Mouse (Mus musculus): ENCODE measurements around the gene Rrn3.
A peak's percentile ranks its signal among the peaks of the same experiment; 100 is the strongest.
"Not testable (repeated sequence)": the region's sequence is repeated elsewhere in the genome, so short reads cannot be mapped to it uniquely, and the experiment has no call there.

Gene Rrn3

DNA sequence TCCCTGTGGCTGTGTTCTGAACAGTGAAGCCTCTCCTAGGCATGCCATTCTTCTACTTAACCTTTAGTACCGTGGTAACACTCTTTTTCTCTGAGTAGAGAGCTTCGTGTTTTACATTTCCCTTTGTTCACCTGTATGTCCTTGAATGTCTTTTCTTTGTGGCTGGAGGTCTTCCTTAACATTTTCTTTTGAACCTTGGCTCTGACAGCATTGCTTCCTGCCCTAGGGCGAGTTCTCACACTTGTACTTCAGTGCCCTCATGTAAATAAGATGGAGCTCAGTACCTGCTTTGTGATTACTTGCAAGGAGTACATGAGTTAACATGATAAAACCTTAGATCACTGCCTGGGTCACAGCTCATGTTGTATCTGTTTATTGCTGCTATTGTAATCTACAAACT is 5.4 kb downstream of the Rrn3 start:
- DNase-seq (ENCODE audit: low spot score in 2 of 2): no peak

DNA sequence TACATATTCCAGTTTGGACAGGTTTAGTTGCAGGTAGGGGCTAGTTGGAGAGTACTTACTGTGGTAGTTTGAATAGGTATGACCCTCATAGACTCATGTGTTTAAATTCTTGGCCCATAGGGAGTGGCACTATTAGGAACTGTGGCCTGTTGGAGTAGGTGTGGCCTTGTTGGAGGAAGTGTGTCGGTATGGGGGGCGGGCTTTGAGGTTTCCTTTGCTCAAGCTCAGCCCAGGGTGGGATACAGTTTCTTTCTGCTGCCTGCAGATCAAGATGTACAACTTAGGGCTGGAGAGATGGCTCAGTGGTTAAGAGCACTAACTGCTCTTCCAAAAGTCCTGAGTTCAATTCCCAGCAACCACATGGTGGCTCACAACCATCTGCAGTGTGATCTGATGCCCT is 12.9 kb downstream of the Rrn3 start:
- DNase-seq (ENCODE audit: low spot score in 2 of 2): not testable (repeated sequence)

- DNase-seq (ENCODE audit: low spot score in 2 of 2): no peak
These were observed 16.3 kb downstream of the Rrn3 start for GRCm38 (mm10) chr16:13796746-13797175.

DNA sequence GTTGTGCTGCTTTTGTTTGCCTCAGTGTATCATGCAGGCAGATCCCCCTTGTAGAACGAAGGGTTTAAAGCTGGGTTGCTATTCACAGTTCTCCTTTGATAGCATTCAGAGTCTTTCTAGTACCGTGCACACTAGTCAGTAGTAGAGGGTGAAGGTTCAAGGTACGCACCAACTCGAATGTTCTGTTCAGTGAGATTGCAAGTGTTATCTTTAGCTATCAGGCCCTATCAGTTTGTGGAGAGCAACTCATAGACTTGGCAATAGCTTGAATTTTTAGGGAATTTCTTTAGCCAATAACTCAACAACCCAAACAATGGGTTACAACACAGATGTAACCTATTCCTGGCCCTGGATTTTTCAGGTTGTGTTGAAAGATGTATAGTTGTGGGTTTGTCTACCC is 20.7 kb downstream of the Rrn3 start:
- no peak for DNase-seq (ENCODE audit: low spot score in 2 of 2)

DNA sequence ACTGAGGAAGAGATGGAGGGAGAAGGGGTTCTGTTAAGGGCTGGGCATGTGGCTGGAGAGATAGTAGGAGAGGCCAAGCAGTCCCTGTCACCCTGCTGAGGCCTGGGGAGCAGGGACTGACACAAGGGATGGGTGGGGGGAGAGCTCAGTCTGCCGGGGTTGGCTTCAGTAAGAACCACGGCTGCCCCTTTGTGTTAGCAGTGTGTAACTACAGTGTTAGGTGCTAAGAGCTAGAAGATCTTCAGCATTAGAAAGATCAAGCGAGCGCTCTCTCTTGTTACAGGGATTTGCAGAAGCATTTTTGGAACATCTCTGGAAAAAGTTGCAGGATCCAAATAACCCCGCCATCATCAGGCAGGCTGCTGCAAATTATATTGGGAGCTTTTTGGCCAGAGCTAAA is 24.2 kb downstream of the Rrn3 start:
- DNase-seq (ENCODE audit: low spot score in 2 of 2): no peak

DNA sequence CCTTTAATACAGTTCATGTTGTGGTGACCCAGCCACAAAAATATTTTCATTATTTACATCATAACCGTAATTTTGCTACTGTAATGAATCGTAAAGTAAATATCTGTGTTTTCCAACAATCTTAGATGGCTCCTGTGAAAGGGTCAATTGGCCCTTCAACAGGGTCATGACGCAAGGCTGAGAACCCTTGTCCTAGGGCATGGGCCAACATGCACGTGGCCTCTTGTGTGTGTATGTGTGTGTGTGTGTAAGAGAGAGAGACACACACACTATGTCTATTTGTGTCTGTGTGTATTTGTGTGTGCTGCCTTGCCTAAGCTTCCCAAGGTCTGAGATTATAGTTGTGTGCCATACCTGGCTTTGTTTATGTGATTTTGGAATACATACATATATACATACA is 27.1 kb downstream of the Rrn3 start:
- DNase-seq (ENCODE audit: low spot score in 2 of 2): no peak

DNA sequence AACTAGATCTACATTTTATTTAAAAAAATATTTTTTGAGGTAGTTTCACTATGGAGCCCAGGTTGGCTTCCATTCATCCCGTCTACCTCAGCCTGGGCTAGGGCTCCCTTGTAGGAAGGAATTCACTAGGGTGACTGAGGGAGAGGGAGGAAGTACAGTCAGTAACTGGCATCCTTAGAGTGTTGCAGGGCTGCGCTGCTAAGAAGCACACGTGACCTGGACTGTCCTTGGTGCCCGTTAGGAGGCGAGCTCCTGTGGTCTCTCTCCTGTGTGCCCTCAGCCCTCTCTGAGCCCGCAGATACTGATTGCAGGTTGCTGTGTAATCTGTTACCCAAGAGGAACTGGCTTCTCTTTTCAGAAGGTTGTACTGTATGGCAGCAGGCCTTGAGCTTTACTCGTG is 27.9 kb downstream of the Rrn3 start:
- no peak for DNase-seq (ENCODE audit: low spot score in 2 of 2)

DNA sequence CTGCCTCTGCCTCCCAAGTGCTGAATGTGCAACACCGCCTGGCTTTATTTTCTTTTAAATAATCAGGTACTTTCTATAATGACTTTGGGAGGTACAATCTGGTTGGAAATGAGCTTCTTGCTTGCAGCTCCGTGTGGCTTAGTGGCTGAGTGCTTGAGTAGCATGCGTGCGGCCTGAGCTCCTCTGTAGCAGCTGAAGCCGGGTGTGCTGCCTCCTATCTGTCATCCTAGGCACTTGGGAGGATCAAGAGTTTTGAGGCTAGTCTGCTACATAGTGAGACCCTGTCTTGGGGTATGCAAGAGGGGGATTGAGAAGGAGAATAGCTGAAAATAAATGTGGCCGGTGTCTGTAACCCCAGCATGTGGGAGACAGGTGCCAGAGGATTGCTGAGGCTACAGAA is 31.6 kb downstream of the Rrn3 start:
- DNase-seq (ENCODE audit: low spot score in 2 of 2): no peak

GRCm38 (mm10) chr16:13813200-13813599 is 32.7 kb downstream of the Rrn3 start:
- DNase-seq (ENCODE audit: low spot score in 2 of 2): no peak

- DNase-seq (ENCODE audit: low spot score in 2 of 2): peak; percentile 87 to 89
These were observed 38.3 kb downstream of the Rrn3 start, which contains the start of gene Ntan1 for GRCm38 (mm10) chr16:13818560-13819393. Ntan1 (plus strand) TSS chr16:13818845.

- no peak for DNase-seq (ENCODE audit: low spot score in 2 of 2)
These were observed 38.9 kb downstream of the Rrn3 start for GRCm38 (mm10) chr16:13819394-13819743.

DNA sequence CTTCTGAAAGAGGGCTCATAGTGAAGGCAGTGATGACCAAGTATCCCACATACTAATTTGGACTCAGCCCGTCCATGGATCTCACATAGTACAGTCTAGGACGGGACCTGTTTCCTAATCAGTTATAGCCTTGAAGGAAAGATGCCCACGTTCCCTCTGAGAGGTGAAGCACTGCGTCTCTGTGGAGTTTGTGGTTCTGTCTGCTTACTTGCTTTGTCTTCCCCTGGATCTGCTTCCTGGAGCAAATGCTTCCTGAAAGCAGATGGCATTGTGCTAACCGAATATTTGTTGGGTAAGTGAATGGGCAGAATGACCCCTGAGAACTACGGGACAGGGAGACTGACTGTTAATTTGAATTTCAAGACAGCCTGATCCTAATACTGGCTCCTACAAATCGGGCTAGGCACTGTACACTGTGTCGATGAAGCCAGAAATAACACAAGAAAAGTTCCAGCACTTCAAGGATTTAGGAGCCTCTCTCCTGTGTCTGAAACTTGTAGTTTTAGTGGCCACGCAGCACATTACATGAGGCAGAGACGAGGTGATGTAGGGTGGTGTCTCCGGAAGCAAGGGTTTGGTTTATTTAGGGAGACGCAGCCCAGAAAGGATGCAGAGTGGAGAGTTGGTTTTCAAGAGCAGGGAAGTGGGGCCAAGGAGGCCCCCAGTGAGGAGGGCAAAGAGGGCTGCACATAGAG is 39.4 kb downstream of the Rrn3 start:
- DNase-seq (ENCODE audit: low spot score in 2 of 2): peak in 1 of 2 experiments; percentile 4

DNA sequence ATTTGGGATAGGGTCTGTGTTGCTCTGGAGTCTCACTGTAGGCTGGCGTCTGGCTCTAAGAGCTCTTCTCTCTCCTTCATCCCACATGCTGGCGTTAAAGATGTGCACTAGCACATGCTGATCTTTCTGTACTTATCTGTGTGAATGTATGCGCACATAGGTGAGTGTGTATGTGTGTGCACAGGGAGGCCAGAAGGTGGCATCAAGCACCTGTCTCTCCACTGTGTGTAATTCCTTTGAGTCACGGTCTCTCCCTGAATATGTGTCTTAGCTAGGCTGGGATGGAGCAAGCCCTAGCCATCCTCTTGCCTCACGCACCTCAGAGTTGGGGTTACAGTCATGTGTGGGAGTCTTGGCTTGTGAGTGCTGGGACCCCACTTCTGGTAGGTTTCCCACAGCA is 40.3 kb downstream of the Rrn3 start:
- no peak for DNase-seq (ENCODE audit: low spot score in 2 of 2)

- DNase-seq (ENCODE audit: low spot score in 2 of 2): no peak
These were observed 45.4 kb downstream of the Rrn3 start for GRCm38 (mm10) chr16:13825781-13826490.

DNA sequence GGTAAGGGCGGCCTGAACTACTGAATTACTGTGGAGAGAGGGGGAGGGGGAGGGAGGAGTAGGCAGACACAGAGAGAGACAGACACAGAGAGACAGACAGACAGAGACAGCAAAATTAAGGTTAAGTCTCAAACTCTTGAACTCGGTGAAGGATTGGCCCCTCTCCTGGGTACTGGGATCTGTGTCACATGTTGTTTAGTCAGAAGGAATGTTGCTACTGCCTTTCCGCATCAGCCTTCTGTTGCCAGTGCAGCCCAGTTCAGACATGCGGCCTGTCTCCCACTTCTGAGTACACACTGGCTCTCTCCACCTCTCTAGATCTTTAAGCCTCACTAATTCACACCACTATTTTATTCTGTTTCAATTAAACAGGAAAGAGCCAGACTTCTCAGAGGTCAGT is 46.0 kb downstream of the Rrn3 start:
- no peak for DNase-seq (ENCODE audit: low spot score in 2 of 2)

DNA sequence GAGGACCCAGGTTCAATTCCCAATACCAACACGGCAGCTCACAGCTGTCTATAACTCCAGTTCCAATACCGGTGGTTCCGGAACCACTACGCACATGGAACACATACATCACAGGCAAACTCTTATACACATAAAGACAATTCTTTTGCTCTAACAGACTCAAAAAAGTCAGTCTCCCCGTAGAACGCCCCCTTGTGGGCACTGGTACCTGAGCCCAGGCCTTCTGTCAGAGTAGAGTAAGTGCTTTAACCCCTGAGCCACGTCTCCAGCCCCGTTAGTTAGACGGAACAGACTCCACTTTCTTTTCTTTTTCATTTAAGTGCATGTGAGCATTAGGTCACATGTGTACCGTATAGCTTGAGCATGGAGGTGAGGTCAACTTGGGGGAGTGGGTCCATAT is 49.9 kb downstream of the Rrn3 start:
- no peak for DNase-seq (ENCODE audit: low spot score in 2 of 2)

- DNase-seq (ENCODE audit: low spot score in 2 of 2): no peak
These were observed 51.1 kb downstream of the Rrn3 start for GRCm38 (mm10) chr16:13831606-13832005.

DNA sequence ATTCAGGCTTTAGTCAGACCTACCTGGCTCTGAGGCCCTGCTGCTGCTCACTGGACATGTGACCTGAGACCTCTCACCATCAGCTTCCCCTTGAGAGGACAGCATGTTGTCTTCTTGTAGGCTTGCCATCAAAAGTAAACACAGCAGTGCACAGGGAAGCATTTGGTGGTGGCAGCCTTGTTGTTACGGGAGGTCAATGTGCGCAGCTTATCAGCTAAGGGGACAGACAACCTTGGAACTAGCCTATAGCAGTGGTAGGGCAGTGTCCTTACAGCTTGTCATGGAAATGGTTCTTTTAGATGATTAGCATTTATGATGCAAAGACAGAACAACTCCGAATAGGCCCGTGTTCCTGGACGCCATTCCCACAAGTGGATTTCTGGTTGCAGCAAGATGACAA is 53.9 kb downstream of the Rrn3 start:
- DNase-seq (ENCODE audit: low spot score in 2 of 2): no peak

DNA sequence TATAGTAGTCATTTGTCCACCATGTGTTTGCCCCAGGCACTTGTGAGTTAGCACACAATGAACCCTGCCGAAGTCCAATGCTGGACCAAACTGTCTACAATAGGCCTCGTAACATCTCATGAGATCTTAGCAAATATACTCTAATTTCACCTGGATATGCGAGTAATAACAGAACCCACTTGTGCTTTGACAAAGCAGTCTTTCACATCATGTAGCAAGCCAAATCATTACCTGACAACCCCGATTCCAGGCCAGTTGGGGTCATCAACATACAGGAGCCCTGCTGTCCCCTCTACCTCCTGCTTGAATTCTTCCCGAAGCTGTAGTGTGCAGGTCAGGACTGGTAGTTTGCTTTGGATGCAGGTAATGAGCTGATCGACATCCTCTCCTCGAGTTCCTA is 59.5 kb downstream of the Rrn3 start:
- no peak for DNase-seq (ENCODE audit: low spot score in 2 of 2)

DNA sequence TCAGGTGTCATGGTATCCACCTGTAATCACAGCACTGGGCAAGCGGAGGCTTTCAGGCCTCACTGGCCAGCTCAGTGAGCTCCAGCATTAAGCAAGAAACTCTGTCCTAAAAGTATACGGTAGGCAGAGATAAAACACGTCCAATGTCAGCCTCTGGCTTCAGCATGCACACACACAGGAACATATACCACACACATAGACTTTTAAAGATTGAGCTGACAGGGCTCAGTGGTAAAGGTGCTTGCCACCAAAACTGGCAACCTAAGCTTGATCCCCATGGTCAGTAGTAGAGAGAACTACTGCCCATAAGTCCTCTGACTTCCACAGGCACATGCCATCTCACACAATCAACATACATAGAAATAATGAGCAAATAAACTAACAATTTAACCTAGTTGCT is 60.4 kb downstream of the Rrn3 start:
- DNase-seq (ENCODE audit: low spot score in 2 of 2): no peak

GRCm38 (mm10) chr16:13845031-13845430 is 64.5 kb downstream of the Rrn3 start:
- DNase-seq (ENCODE audit: low spot score in 2 of 2): no peak

DNA sequence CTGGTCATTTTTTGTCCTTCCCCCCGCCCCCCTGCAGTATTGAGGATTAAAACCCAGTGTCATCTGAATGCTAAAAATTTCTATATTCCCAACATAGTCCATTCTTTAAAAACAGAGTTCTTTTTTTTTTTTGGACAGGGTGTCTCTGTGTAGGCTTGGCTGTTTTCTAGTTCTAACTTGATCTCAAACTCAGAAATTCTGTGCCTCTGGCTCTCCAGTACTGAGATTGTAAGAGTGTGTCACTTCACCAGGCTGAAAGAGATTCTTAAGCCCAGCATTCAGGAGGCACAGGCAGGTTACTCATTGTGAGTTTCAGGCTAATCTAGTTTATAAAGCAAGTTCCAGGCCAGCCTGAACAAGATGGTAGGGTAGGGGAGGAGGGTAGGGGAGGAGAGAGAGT is 66.2 kb downstream of the Rrn3 start:
- no peak for DNase-seq (ENCODE audit: low spot score in 2 of 2)

DNA sequence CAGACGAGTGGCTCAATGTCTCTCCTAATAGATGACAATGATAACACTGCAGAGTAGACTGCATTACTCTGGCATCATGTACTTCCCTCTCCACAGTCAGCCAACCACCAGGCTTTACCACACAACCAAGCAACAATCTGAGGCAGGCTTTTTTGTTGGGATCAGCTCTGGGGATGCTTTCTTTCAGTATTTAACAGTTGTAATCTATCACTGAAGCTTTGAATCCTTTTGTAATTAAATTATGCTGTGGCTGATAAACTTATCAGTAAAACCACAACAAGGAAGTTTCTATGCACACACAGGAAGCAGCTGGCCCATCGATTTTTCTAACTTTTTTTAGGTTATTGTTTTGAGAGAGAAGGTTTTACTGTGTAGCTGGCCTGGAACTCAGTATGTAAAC is 67.8 kb downstream of the Rrn3 start:
- no peak for DNase-seq (ENCODE audit: low spot score in 2 of 2)

Data from thymus, postnatal 10 days (tissue).